Mouse (Mus musculus) limb, embryonic 10.5 days (tissue): ENCODE results near the gene Tulp3. TPM values are rescaled to one million over a fixed set of nuclear protein-coding genes. Genes with fewer than 3 reads are reported as not detected.
"Not testable (repeated sequence)": the region's sequence is repeated elsewhere in the genome, so short reads cannot be mapped to it uniquely, and the experiment has no call there.

Source experiments
- DNase-seq: peaks from one replicate; pipeline ENCODE4 v3.0.0-alpha.2; 2017; ENCODE audit warnings: low spot score
- H3K27ac ChIP-seq: fragments of 300-500 bp; sonication (generic); 2 replicates; pipeline ENCODE4 v1.5.1; 2016; ENCODE audit warnings: mild to moderate bottlenecking
- H3K27me3 ChIP-seq: fragments of 300-500 bp; sonication (generic); 2 replicates; pipeline ENCODE4 v1.6.1; 2016; ENCODE audit warnings: low read depth, mild to moderate bottlenecking; ENCODE audit not compliant: poor library complexity, severe bottlenecking
- H3K36me3 ChIP-seq: fragments of 300-500 bp; sonication (generic); 2 replicates; pipeline ENCODE4 v1.6.1; 2016; ENCODE audit warnings: mild to moderate bottlenecking, moderate library complexity
- H3K4me1 ChIP-seq: fragments of 300-500 bp; sonication (generic); 2 replicates; pipeline ENCODE4 v1.6.1; 2016
- H3K4me3 ChIP-seq: fragments of 300-500 bp; sonication (generic); 2 replicates; pipeline ENCODE4 v1.5.1; 2016; ENCODE audit warnings: mild to moderate bottlenecking, moderate library complexity
- H3K9me3 ChIP-seq: fragments of 300-500 bp; sonication (generic); replicated peaks from 2 replicates; pipeline ENCODE4 v1.6.1; 2016; ENCODE audit warnings: mild to moderate bottlenecking
- WGBS: fragments of 180-500 bp; shearing (Covaris S2); methylation state at CpG from one replicate; pipeline ENCODE4 v1.1.7; 2016; 5-methylcytosine and 5-hydroxymethylcytosine counted together
- polyA plus RNA-seq: library from polyadenylated mRNA; unstranded; fragments of >200 nt; fragmentation: Nextera tagmentation; extraction: Ambion mirVana; gene quantifications from 2 replicates; pipeline ENCODE4 v1.2.1, GENCODE M21; 2016

Tulp3 gene
- polyA plus RNA-seq = 21.6 and 23.2 TPM in 2 replicates

DNA sequence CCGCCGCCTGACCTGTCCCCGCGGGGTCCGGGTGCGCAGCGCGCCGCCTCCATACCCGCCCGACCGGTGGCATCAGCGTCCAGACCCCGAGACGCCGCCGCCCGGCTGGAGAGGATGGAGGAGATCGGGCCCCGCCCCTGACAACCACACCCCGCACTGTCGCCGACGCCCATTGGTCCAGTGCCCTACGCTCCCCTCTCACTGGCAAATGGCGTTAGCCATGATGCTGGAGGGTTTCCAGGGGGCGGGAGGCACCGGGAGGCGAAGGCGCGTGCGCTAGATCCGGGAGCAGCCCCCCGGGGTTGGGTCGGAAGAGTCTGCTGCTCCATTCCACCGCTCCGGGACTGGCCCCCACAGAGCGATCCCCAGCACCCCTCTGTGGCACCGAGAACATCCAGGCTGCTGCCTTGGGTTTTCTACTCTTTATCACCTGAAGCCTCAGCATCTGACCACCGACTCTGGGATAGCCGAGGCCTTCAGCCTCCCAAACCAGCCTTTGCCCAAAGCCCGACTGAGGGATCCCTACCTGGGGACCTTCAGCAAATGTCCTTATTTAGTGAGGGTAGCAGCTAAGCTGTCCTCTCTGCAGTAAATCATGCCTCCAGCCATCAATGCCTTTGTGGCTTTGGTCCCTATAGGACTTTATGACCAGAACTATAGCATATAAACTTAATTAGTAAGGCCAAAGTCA, at the start of gene Tulp3:
TSS of gene Tulp3 (minus strand) at position 126 of the 691 bp plus-strand sequence.
- H3K36me3 ChIP-seq = peaks cover 50% of the 10 kb centered on the region
- WGBS = under 1% methylated on average over 40 of the region's 42 CpGs

GRCm38 (mm10) chr6:128404708-128405107, 49.1 kb upstream of the Tulp3 start:
- DNase-seq = no peak
- peaks cover 5% of the 10 kb centered on the region; the same call in 1 of the 2 replicates for H3K4me1 ChIP-seq
- 63% methylated on average over 5 of the region's 5 CpGs for WGBS
- H3K36me3 ChIP-seq = peaks cover 39% of the 10 kb centered on the region
- no peaks in the 10 kb centered on the region for H3K9me3 ChIP-seq
- no peak overlapping the region for H3K4me3 ChIP-seq
- no peak overlapping the region for H3K27ac ChIP-seq
- H3K27me3 ChIP-seq = no peaks in the 10 kb centered on the region

More for the DNA sequence above, at the start of gene Tulp3:
- peak; percentile 100 for DNase-seq
- peaks cover 27% of the 10 kb centered on the region for H3K4me1 ChIP-seq
- H3K4me3 ChIP-seq = peak within 1 kb of the TSS; percentile 80
- H3K27me3 ChIP-seq = no peaks in the 10 kb centered on the region
- peak within 1 kb of the TSS; percentile 87 for H3K27ac ChIP-seq
- no peaks in the 10 kb centered on the region for H3K9me3 ChIP-seq

GRCm38 (mm10) chr6:128399421-128400185, 44.0 kb upstream of the Tulp3 start:
- H3K27me3 ChIP-seq = no peaks in the 10 kb centered on the region
- H3K36me3 ChIP-seq = no peaks in the 10 kb centered on the region
- peak overlapping the region; percentile 20; the same call in 1 of the 2 replicates for H3K4me3 ChIP-seq
- H3K4me1 ChIP-seq = peaks cover 10% of the 10 kb centered on the region; the same call in 1 of the 2 replicates
- H3K27ac ChIP-seq = peak overlapping the region; percentile 39; the same call in 1 of the 2 replicates
- no peak for DNase-seq
- WGBS = 55% methylated on average over 21 of the region's 21 CpGs
- H3K9me3 ChIP-seq = no peaks in the 10 kb centered on the region

- no peaks in the 10 kb centered on the region for H3K9me3 ChIP-seq
- peaks cover 10% of the 10 kb centered on the region; the same call in 1 of the 2 replicates for H3K4me1 ChIP-seq
- WGBS = 74% methylated on average over 3 of the region's 3 CpGs
- H3K36me3 ChIP-seq = no peaks in the 10 kb centered on the region
- no peak for DNase-seq
- H3K27ac ChIP-seq = peak within 1 kb of the TSS; percentile 39; the same call in 1 of the 2 replicates
- peak within 1 kb of the TSS; percentile 20; the same call in 1 of the 2 replicates for H3K4me3 ChIP-seq
- no peaks in the 10 kb centered on the region for H3K27me3 ChIP-seq
Observed at GRCm38 (mm10) chr6:128398996-128399395, 43.3 kb upstream of the Tulp3 start, which contains the start of gene Nrip2. Gene Nrip2 (plus strand): TSS chr6:128399296.

DNA sequence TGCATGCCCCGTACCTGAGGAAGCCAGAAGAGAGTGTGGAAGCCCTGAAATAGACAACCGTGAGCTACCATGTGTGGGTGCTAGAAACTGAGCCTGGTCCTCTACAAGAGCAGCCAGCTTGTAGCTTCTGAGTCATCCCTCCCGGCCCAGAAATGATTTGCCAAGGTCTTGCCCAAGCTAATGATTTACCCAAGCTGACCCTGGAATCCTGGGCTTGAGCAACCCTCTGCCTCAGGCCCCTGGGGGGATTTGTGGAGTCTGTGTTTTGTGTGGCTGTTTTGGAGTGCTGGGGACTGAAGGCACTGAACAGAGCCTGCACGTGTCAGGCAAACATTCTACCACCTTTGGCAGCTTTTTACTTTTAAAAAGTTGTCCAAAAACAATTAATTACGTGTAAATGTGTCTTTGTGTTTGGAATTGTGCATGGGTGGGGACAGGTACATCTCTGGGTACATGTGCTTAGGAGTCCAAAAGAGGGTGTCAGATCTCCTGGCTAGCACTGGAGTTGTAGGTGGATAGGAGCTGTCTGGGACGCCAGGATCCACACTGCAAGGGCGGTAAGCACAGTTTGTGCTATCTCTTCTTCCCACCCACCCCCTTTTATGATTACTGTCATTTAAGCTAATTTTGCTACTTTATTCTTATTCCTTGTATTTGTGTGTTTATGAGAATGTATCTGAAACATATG, 42.1 kb upstream of the Tulp3 start:
- WGBS = 86% methylated on average over 7 of the region's 7 CpGs
- H3K27ac ChIP-seq = no peak overlapping the region
- no peaks in the 10 kb centered on the region for H3K9me3 ChIP-seq
- H3K27me3 ChIP-seq = no peaks in the 10 kb centered on the region
- H3K4me3 ChIP-seq = no peak overlapping the region
- DNase-seq = no peak
- peaks cover 10% of the 10 kb centered on the region; the same call in 1 of the 2 replicates for H3K4me1 ChIP-seq
- no peaks in the 10 kb centered on the region for H3K36me3 ChIP-seq

GRCm38 (mm10) chr6:128390683-128391082, 35.0 kb upstream of the Tulp3 start:
- WGBS = 59% methylated on average over 1 of the region's 1 CpGs
- Histone ChIP-seq H3K9me3 (no peaks in the 10 kb centered on the region), H3K4me1 (no peaks in the 10 kb centered on the region), H3K4me3 (no peak overlapping the region), H3K27ac (no peak overlapping the region), H3K36me3 (no peaks in the 10 kb centered on the region), H3K27me3 (no peaks in the 10 kb centered on the region)
- DNase-seq = no peak

- WGBS = 95% methylated on average over 1 of the region's 1 CpGs
- no peak overlapping the region for H3K4me3 ChIP-seq
- no peaks in the 10 kb centered on the region for H3K36me3 ChIP-seq
- no peaks in the 10 kb centered on the region for H3K4me1 ChIP-seq
- DNase-seq = no peak
- H3K9me3 ChIP-seq = no peaks in the 10 kb centered on the region
- no peaks in the 10 kb centered on the region for H3K27me3 ChIP-seq
- no peak overlapping the region for H3K27ac ChIP-seq
Observed at GRCm38 (mm10) chr6:128389185-128389584, 33.5 kb upstream of the Tulp3 start.

DNA sequence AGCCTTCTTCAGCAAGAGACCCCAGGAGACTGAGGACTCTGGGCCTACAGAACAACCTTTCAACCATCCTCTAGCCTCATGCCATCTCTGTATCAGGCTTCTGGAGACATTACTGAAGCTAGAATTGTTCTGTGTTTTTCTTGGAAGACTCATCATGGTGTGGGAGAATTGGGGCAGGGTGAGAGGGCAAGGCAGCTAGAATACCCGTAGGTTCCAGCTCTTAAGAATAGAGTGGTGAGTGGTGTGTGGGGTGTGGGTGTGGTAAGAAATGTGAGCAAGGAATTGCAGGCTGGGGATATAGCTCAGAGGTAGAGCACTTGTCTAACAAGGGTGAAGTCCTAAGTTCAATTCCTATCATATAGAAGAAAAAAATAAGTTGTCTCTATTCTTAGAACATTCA, 29.4 kb upstream of the Tulp3 start:
- no peaks in the 10 kb centered on the region for H3K4me1 ChIP-seq
- no peaks in the 10 kb centered on the region for H3K36me3 ChIP-seq
- 84% methylated on average over 1 of the region's 1 CpGs for WGBS
- H3K27ac ChIP-seq = no peak overlapping the region
- H3K4me3 ChIP-seq = no peak overlapping the region
- H3K9me3 ChIP-seq = no peaks in the 10 kb centered on the region
- DNase-seq = no peak
- no peaks in the 10 kb centered on the region for H3K27me3 ChIP-seq

- H3K9me3 ChIP-seq = no peaks in the 10 kb centered on the region
- no peak overlapping the region for H3K27ac ChIP-seq
- WGBS = 86% methylated on average over 7 of the region's 7 CpGs
- H3K4me1 ChIP-seq = no peaks in the 10 kb centered on the region
- DNase-seq = no peak
- no peaks in the 10 kb centered on the region for H3K27me3 ChIP-seq
- no peak overlapping the region for H3K4me3 ChIP-seq
- H3K36me3 ChIP-seq = no peaks in the 10 kb centered on the region
Observed at GRCm38 (mm10) chr6:128383752-128384151, 28.1 kb upstream of the Tulp3 start.

GRCm38 (mm10) chr6:128381254-128381653, 25.6 kb upstream of the Tulp3 start:
- no peak overlapping the region for H3K4me3 ChIP-seq
- no peak overlapping the region for H3K27ac ChIP-seq
- no peaks in the 10 kb centered on the region for H3K4me1 ChIP-seq
- H3K27me3 ChIP-seq = no peaks in the 10 kb centered on the region
- 74% methylated on average over 3 of the region's 3 CpGs for WGBS
- no peaks in the 10 kb centered on the region for H3K9me3 ChIP-seq
- DNase-seq = no peak
- H3K36me3 ChIP-seq = peaks cover 14% of the 10 kb centered on the region

DNA sequence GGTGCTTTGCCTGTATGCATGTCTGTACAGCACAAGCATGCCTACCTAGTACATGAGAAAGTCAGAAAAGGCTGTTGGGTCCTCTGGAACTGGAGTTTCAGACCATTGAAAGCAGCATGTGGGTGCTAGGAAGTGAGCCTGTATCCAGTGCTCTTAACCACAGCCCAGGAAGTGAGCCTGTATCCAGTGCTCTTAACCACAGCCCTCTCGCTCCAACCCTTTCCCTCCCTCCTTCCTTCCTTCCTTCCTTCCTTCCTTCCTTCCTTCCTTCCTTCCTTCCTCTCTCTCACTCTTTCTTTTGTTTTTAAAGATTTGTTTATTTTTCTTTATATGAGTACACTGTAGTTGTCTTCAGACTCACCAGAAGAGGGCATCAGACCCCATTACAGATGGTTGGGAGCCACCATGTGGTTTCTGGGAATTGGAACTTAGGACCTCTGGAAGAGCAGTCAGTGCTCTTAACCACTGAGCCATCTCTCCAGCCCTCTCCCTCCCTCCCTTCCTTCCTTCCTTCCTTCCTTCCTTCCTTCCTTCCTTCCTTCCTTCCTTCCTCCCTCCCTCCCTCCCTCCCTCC, 25.0 kb upstream of the Tulp3 start:
- not testable (repeated sequence) for H3K27ac ChIP-seq, H3K4me3 ChIP-seq, H3K27me3 ChIP-seq, DNase-seq, H3K9me3 ChIP-seq, H3K4me1 ChIP-seq
- WGBS = 80% methylated on average over 1 of the region's 1 CpGs
- peaks cover 20% of the 10 kb centered on the region for H3K36me3 ChIP-seq

GRCm38 (mm10) chr6:128379636-128380035, 24.0 kb upstream of the Tulp3 start:
- Histone ChIP-seq H3K9me3 (no peaks in the 10 kb centered on the region), H3K4me1 (no peaks in the 10 kb centered on the region), H3K27ac (no peak overlapping the region), H3K36me3 (peaks cover 29% of the 10 kb centered on the region), H3K4me3 (no peak overlapping the region), H3K27me3 (no peaks in the 10 kb centered on the region)
- DNase-seq = no peak
- WGBS = 87% methylated on average over 16 of the region's 16 CpGs
